Mouse (Mus musculus): ENCODE data around the gene Pithd1. TPM values are rescaled to one million over a fixed set of nuclear protein-coding genes. Genes with fewer than 3 reads are reported as not detected.

Gene Pithd1
- polyA plus RNA-seq, 1 experiment from 2014 or later, result 62.1 TPM

- Histone ChIP-seq H3K4me3 (ENCODE audit: low read length) (no peak overlapping the region), H3K4me2 (replicated peaks; ENCODE audit: low read depth, low read length) (no peak overlapping the region), H3K27ac (ENCODE audit: low read depth, low read length) (no peak overlapping the region), H3K27me3 (ENCODE audit: control insufficient read depth, insufficient read depth, low read length) (no peaks in the 10 kb centered on the region), H3K9ac (ENCODE audit: low read depth, low read length) (no peak overlapping the region), H3K9me3 (ENCODE audit: control insufficient read depth, low read length) (no peaks in the 10 kb centered on the region), H3K4me1 (ENCODE audit: control insufficient read depth, insufficient read depth, low read length) (no peaks in the 10 kb centered on the region), H3K36me3 (ENCODE audit: control insufficient read depth, insufficient read depth, low read length) (peaks cover 9% of the 10 kb centered on the region; the same call in 1 of the 2 replicates)
- 67% methylated on average over 5 of the region's 5 CpGs for WGBS
- no peak for ATAC-seq (ENCODE audit: low FRiP score, low TSS enrichment)
These were observed 55.2 kb downstream of the Pithd1 start for GRCm38 (mm10) chr4:135931832-135932231.

GRCm38 (mm10) chr4:135930239-135930638 is 56.8 kb downstream of the Pithd1 start:
- H3K27me3 ChIP-seq (ENCODE audit: control insufficient read depth, insufficient read depth, low read length), result no peaks in the 10 kb centered on the region
- no peaks in the 10 kb centered on the region for H3K9me3 ChIP-seq (ENCODE audit: control insufficient read depth, low read length)
- no peaks in the 10 kb centered on the region for H3K4me1 ChIP-seq (ENCODE audit: control insufficient read depth, insufficient read depth, low read length)
- H3K4me3 ChIP-seq (ENCODE audit: low read length), result no peak overlapping the region
- H3K36me3 ChIP-seq (ENCODE audit: control insufficient read depth, insufficient read depth, low read length), result peaks cover 15% of the 10 kb centered on the region; the same call in 1 of the 2 replicates
- no peak overlapping the region for H3K9ac ChIP-seq (ENCODE audit: low read depth, low read length)
- ATAC-seq (ENCODE audit: low FRiP score, low TSS enrichment), result no peak
- H3K4me2 ChIP-seq (replicated peaks; ENCODE audit: low read depth, low read length), result no peak overlapping the region
- no peak overlapping the region for H3K27ac ChIP-seq (ENCODE audit: low read depth, low read length)
- 95% methylated on average over 8 of the region's 8 CpGs for WGBS

GRCm38 (mm10) chr4:135929828-135930227 is 57.2 kb downstream of the Pithd1 start:
- Histone ChIP-seq H3K4me2 (replicated peaks; ENCODE audit: low read depth, low read length) (no peak overlapping the region), H3K27ac (ENCODE audit: low read depth, low read length) (no peak overlapping the region), H3K4me3 (ENCODE audit: low read length) (no peak overlapping the region), H3K36me3 (ENCODE audit: control insufficient read depth, insufficient read depth, low read length) (peaks cover 15% of the 10 kb centered on the region; the same call in 1 of the 2 replicates), H3K9me3 (ENCODE audit: control insufficient read depth, low read length) (no peaks in the 10 kb centered on the region), H3K27me3 (ENCODE audit: control insufficient read depth, insufficient read depth, low read length) (no peaks in the 10 kb centered on the region), H3K4me1 (ENCODE audit: control insufficient read depth, insufficient read depth, low read length) (no peaks in the 10 kb centered on the region), H3K9ac (ENCODE audit: low read depth, low read length) (no peak overlapping the region)
- ATAC-seq (ENCODE audit: low FRiP score, low TSS enrichment), result no peak
- 89% methylated on average over 9 of the region's 9 CpGs for WGBS

- Histone ChIP-seq H3K36me3 (ENCODE audit: control insufficient read depth, insufficient read depth, low read length) (peaks cover 16% of the 10 kb centered on the region; the same call in 1 of the 2 replicates), H3K4me2 (replicated peaks; ENCODE audit: low read depth, low read length) (no peak overlapping the region), H3K27ac (ENCODE audit: low read depth, low read length) (no peak overlapping the region), H3K4me1 (ENCODE audit: control insufficient read depth, insufficient read depth, low read length) (no peaks in the 10 kb centered on the region), H3K4me3 (ENCODE audit: low read length) (no peak overlapping the region), H3K9me3 (ENCODE audit: control insufficient read depth, low read length) (no peaks in the 10 kb centered on the region), H3K9ac (ENCODE audit: low read depth, low read length) (no peak overlapping the region), H3K27me3 (ENCODE audit: control insufficient read depth, insufficient read depth, low read length) (no peaks in the 10 kb centered on the region)
- ATAC-seq (ENCODE audit: low FRiP score, low TSS enrichment), result no peak
- WGBS, result 88% methylated on average over 5 of the region's 5 CpGs
These were observed 57.7 kb downstream of the Pithd1 start for GRCm38 (mm10) chr4:135929405-135929804.

GRCm38 (mm10) chr4:135928376-135928775 is 58.7 kb downstream of the Pithd1 start:
- Histone ChIP-seq H3K9me3 (ENCODE audit: control insufficient read depth, low read length) (no peaks in the 10 kb centered on the region), H3K27ac (ENCODE audit: low read depth, low read length) (no peak overlapping the region), H3K4me3 (ENCODE audit: low read length) (no peak overlapping the region), H3K27me3 (ENCODE audit: control insufficient read depth, insufficient read depth, low read length) (no peaks in the 10 kb centered on the region), H3K9ac (ENCODE audit: low read depth, low read length) (no peak overlapping the region), H3K4me1 (ENCODE audit: control insufficient read depth, insufficient read depth, low read length) (no peaks in the 10 kb centered on the region), H3K4me2 (replicated peaks; ENCODE audit: low read depth, low read length) (no peak overlapping the region), H3K36me3 (ENCODE audit: control insufficient read depth, insufficient read depth, low read length) (peaks cover 11% of the 10 kb centered on the region; the same call in 1 of the 2 replicates)
- WGBS, result 84% methylated on average over 9 of the region's 9 CpGs
- no peak for ATAC-seq (ENCODE audit: low FRiP score, low TSS enrichment)

GRCm38 (mm10) chr4:135926861-135927260 is 60.2 kb downstream of the Pithd1 start:
- no peak overlapping the region for H3K4me3 ChIP-seq (ENCODE audit: low read length)
- H3K4me1 ChIP-seq (ENCODE audit: control insufficient read depth, insufficient read depth, low read length), result peaks cover 2% of the 10 kb centered on the region; the same call in 1 of the 2 replicates
- H3K36me3 ChIP-seq (ENCODE audit: control insufficient read depth, insufficient read depth, low read length), result peaks cover 9% of the 10 kb centered on the region; the same call in 1 of the 2 replicates
- 92% methylated on average over 3 of the region's 3 CpGs for WGBS
- no peaks in the 10 kb centered on the region for H3K27me3 ChIP-seq (ENCODE audit: control insufficient read depth, insufficient read depth, low read length)
- H3K27ac ChIP-seq (ENCODE audit: low read depth, low read length), result no peak overlapping the region
- no peak overlapping the region for H3K9ac ChIP-seq (ENCODE audit: low read depth, low read length)
- H3K4me2 ChIP-seq (replicated peaks; ENCODE audit: low read depth, low read length), result no peak overlapping the region
- no peak for ATAC-seq (ENCODE audit: low FRiP score, low TSS enrichment)
- no peaks in the 10 kb centered on the region for H3K9me3 ChIP-seq (ENCODE audit: control insufficient read depth, low read length)

GRCm38 (mm10) chr4:135926195-135926808 is 60.8 kb downstream of the Pithd1 start:
- Histone ChIP-seq H3K4me2 (replicated peaks; ENCODE audit: low read depth, low read length) (no peak overlapping the region), H3K27ac (ENCODE audit: low read depth, low read length) (no peak overlapping the region), H3K4me3 (ENCODE audit: low read length) (no peak overlapping the region), H3K9ac (ENCODE audit: low read depth, low read length) (no peak overlapping the region), H3K27me3 (ENCODE audit: control insufficient read depth, insufficient read depth, low read length) (no peaks in the 10 kb centered on the region), H3K9me3 (ENCODE audit: control insufficient read depth, low read length) (no peaks in the 10 kb centered on the region), H3K4me1 (ENCODE audit: control insufficient read depth, insufficient read depth, low read length) (peaks cover 7% of the 10 kb centered on the region), H3K36me3 (ENCODE audit: control insufficient read depth, insufficient read depth, low read length) (peaks cover 9% of the 10 kb centered on the region; the same call in 1 of the 2 replicates)
- ATAC-seq (ENCODE audit: low FRiP score, low TSS enrichment), result no peak
- WGBS, result 86% methylated on average over 10 of the region's 10 CpGs

Other genes with a start within 250 kb of the Pithd1 start
- 0.06 and 0.35 TPM in 2 replicates for gene Myom3, start 227.5 kb downstream of the Pithd1 start, polyA plus RNA-seq (2014; fragmentation: Nextera tagmentation; extraction: Ambion mirVana)
- gene Srsf10, start 131.5 kb downstream of the Pithd1 start, polyA plus RNA-seq (2014; fragmentation: Nextera tagmentation; extraction: Ambion mirVana), result 334 and 342 TPM in 2 replicates
- gene Pnrc2, start 113.4 kb downstream of the Pithd1 start, polyA plus RNA-seq (2014; fragmentation: Nextera tagmentation; extraction: Ambion mirVana), result 174 and 209 TPM in 2 replicates
- 0.10 and 0.45 TPM in 2 replicates for gene Cnr2, start 91.9 kb downstream of the Pithd1 start, polyA plus RNA-seq (2014; fragmentation: Nextera tagmentation; extraction: Ambion mirVana)
- 57.6 and 69.2 TPM in 2 replicates for gene Fuca1, start 66.5 kb downstream of the Pithd1 start, polyA plus RNA-seq (2014; fragmentation: Nextera tagmentation; extraction: Ambion mirVana)
- gene Hmgcl, start 40.8 kb downstream of the Pithd1 start, polyA plus RNA-seq (2014; fragmentation: Nextera tagmentation; extraction: Ambion mirVana), result 81.1 and 81.3 TPM in 2 replicates
- 29.0 and 31.3 TPM in 2 replicates for gene Gale, start 23.5 kb downstream of the Pithd1 start, polyA plus RNA-seq (2014; fragmentation: Nextera tagmentation; extraction: Ambion mirVana)
- 133 and 140 TPM in 2 replicates for gene Lypla2, start 14.6 kb downstream of the Pithd1 start, polyA plus RNA-seq (2014; fragmentation: Nextera tagmentation; extraction: Ambion mirVana)
- 31.5 and 43.7 TPM in 2 replicates for gene Eloa, start 34.5 kb upstream of the Pithd1 start, polyA plus RNA-seq (2014; fragmentation: Nextera tagmentation; extraction: Ambion mirVana)
- 527 and 692 TPM in 2 replicates for gene Rpl11, start 66.2 kb upstream of the Pithd1 start, polyA plus RNA-seq (2014; fragmentation: Nextera tagmentation; extraction: Ambion mirVana)
- 848 and 979 TPM in 2 replicates for gene Id3, start 156.2 kb upstream of the Pithd1 start, polyA plus RNA-seq (2014; fragmentation: Nextera tagmentation; extraction: Ambion mirVana)
- 5.7 and 6.0 TPM in 2 replicates for gene E2f2, start 185.1 kb upstream of the Pithd1 start, polyA plus RNA-seq (2014; fragmentation: Nextera tagmentation; extraction: Ambion mirVana)
- 2.0 and 3.0 TPM in 2 replicates for gene Asap3, start 219.1 kb upstream of the Pithd1 start, polyA plus RNA-seq (2014; fragmentation: Nextera tagmentation; extraction: Ambion mirVana)

Data from kidney, embryonic 14.5 days (tissue).